Mouse (Mus musculus): ENCODE data around the gene Cts8.

The Cts8 gene

GRCm38 (mm10) chr13:61255258-61255657 lies at the start of gene Cts8:
Cts8 (minus strand) TSS chr13:61255358.
- DNase-seq (ENCODE audit: low spot score) = no peak

GRCm38 (mm10) chr13:61288739-61289138 lies 33.6 kb upstream of the Cts8 start, which contains the start of gene Gm49398:
Gm49398 (minus strand) TSS chr13:61288839.
- DNase-seq (ENCODE audit: low spot score) = no peak

GRCm38 (mm10) chr13:61241076-61241947 lies 13.8 kb downstream of the Cts8 start:
- peak; percentile 38 for DNase-seq (ENCODE audit: low spot score)

GRCm38 (mm10) chr13:61203310-61203709 lies 51.8 kb downstream of the Cts8 start, which contains the start of gene Cts6:
Cts6 (minus strand) TSS chr13:61203410.
- no peak for DNase-seq (ENCODE audit: low spot score)
